Mouse (Mus musculus): ENCODE data around the gene Icosl. TPM values are rescaled to one million over a fixed set of nuclear protein-coding genes. Genes with fewer than 3 reads are reported as not detected.

Icosl gene
- polyA plus RNA-seq (2017; shearing (Covaris generic)): 14.9 TPM

DNA sequence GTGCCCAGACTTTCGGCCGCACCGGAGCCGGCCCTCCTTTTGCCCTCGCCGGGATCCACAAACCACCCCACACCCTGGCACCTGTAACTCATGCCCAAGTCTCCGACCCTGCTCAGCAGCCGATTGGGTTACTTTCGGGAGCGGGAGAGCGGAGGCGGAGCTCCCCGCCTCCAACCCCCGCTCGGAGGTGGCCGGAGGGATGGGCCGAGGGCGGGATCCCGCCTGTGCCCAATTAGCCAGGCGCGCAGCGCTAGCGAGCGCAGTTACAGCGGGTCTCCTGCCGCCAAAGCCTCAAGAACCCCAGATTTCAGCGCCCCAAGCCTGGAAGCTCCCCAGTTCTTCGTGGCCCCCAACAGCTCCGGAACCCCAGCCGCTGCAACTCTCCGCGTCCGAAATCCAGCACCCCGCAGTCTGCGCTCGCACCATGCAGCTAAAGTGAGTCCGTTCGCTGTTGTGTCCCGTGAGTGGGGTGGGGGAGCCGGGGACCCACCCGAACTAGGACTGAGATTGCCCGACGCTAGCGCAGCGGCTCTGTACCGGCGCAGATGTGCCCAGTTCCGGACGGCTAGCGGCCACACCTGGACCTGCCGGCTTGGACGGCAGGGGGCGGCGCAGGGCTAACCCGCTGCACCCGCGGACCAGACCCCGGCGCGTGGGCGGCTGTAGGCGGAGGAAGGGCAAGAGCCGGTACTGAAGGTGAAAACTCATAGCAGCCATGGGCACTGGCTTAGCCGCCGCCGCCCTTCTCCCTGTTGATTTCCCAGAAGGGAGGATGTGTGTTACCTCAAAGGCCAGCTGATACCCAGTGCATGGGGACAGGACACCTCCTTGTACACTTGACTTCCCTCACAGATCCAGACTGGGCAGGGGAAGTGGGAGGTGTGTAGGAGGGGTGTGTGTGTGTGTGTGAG lies at the start of gene Icosl:
Icosl (plus strand) TSS at position 202 of the 911 bp plus-strand sequence.

GRCm38 (mm10) chr10:78041647-78042046 lies 27.5 kb upstream of the Icosl start, which contains the start of gene Dnmt3l:
Gene Dnmt3l, plus strand, starts transcription at chr10:78041947.

DNA sequence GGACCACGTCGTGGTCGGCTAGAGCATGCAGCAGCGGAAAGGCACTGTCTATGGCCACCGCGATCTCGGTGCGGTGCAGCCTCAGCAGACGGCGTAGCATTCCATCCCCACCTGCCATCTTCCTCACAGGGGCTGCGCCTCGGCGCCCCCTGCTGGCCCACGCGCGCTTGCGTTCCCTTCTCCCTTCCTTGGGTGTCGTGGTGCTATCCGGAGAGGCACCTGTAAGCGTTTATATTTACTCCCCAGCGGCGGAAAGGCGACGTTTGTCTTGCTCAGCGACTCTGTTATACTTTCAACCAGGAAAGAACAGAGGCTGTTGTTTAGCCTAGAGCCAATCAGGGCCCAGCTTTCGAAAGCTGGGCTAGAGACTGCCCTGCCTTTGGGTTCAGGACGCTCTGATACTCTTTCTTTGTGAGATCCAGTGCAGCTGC lies 25.7 kb upstream of the Icosl start, which contains the start of gene Aire:
Aire (minus strand) TSS at position 205 of the 431 bp plus-strand sequence.

Other genes starting within 250 kb of the Icosl start
- not detected for gene Krtap10-4, start 242.2 kb upstream of the Icosl start, polyA plus RNA-seq (2017; shearing (Covaris generic))
- gene Krtap10-10, start 233.4 kb upstream of the Icosl start, polyA plus RNA-seq (2017; shearing (Covaris generic)): not detected
- gene Gm36176, start 222.5 kb upstream of the Icosl start, polyA plus RNA-seq (2017; shearing (Covaris generic)): not detected
- not detected for gene Gm10318, start 216.4 kb upstream of the Icosl start, polyA plus RNA-seq (2017; shearing (Covaris generic))
- gene Gm3285, start 207.3 kb upstream of the Icosl start, polyA plus RNA-seq (2017; shearing (Covaris generic)): not detected
- 0.32 TPM for gene Lrrc3, start 166.8 kb upstream of the Icosl start, polyA plus RNA-seq (2017; shearing (Covaris generic))
- 1.1 TPM for gene Trpm2, start 98.7 kb upstream of the Icosl start, polyA plus RNA-seq (2017; shearing (Covaris generic))
- gene 1810043G02Rik, start 90.8 kb upstream of the Icosl start, polyA plus RNA-seq (2017; shearing (Covaris generic)): 11.6 TPM
- gene Pfkl, start 59.2 kb upstream of the Icosl start, polyA plus RNA-seq (2017; shearing (Covaris generic)): 110 TPM
- not detected for gene Dnmt3l, start 27.4 kb upstream of the Icosl start, polyA plus RNA-seq (2017; shearing (Covaris generic))
- gene Aire, start 25.7 kb upstream of the Icosl start, polyA plus RNA-seq (2017; shearing (Covaris generic)): 0.39 TPM
- 37.2 TPM for gene D10Jhu81e, start 100.5 kb downstream of the Icosl start, polyA plus RNA-seq (2017; shearing (Covaris generic))
- 24.8 TPM for gene Pwp2, start 115.8 kb downstream of the Icosl start, polyA plus RNA-seq (2017; shearing (Covaris generic))
- gene Trappc10, start 175.3 kb downstream of the Icosl start, polyA plus RNA-seq (2017; shearing (Covaris generic)): 35.3 TPM

Data from effector memory CD4-positive, alpha-beta T cell, adult 7 months (primary cell).